Mouse (Mus musculus): ENCODE measurements around the gene Irf9.

The Irf9 gene

GRCm38 (mm10) chr14:55577871-55578667 lies 25.3 kb upstream of the Irf9 start, which contains the start of gene Psme1:
TSS of gene Psme1 (plus strand) at chr14:55578123.
- Histone ChIP-seq H3K4me1 (replicated peaks; ENCODE audit: low read depth, low read length) (peaks cover 63% of the 10 kb centered on the region), H3K9me3 (ENCODE audit: low read length) (no peaks in the 10 kb centered on the region), H3K4me3 (replicated peaks; ENCODE audit: low read length) (peak within 1 kb of the TSS; percentile 88), H3K27me3 (ENCODE audit: insufficient read depth, low read length) (no peaks in the 10 kb centered on the region), H3K36me3 (ENCODE audit: insufficient read depth, low read length) (peaks cover 24% of the 10 kb centered on the region)
- TF ChIP-seq CTCF (conservative IDR thresholded peaks at IDR 0.05; ENCODE audit: low read length) (no peak), POU5F1 (IDR thresholded peaks at IDR 0.05; ENCODE audit: borderline replicate concordance, low read length) (no peak), NANOG (IDR thresholded peaks at IDR 0.05; ENCODE audit: borderline replicate concordance, low read length) (no peak)

- no peaks in the 10 kb centered on the region for H3K27me3 ChIP-seq (ENCODE audit: insufficient read depth, low read length)
- TF ChIP-seq CTCF (conservative IDR thresholded peaks at IDR 0.05; ENCODE audit: low read length) (no peak), POU5F1 (IDR thresholded peaks at IDR 0.05; ENCODE audit: borderline replicate concordance, low read length) (no peak), NANOG (IDR thresholded peaks at IDR 0.05; ENCODE audit: borderline replicate concordance, low read length) (no peak)
- peaks cover 24% of the 10 kb centered on the region for H3K36me3 ChIP-seq (ENCODE audit: insufficient read depth, low read length)
- H3K4me3 ChIP-seq (replicated peaks; ENCODE audit: low read length) = peak overlapping the region; percentile 88
- H3K9me3 ChIP-seq (ENCODE audit: low read length) = no peaks in the 10 kb centered on the region
- peaks cover 63% of the 10 kb centered on the region for H3K4me1 ChIP-seq (replicated peaks; ENCODE audit: low read depth, low read length)
Observed at GRCm38 (mm10) chr14:55578668-55579269, 24.6 kb upstream of the Irf9 start.

GRCm38 (mm10) chr14:55579511-55580496 lies 23.6 kb upstream of the Irf9 start:
- peaks cover 24% of the 10 kb centered on the region for H3K36me3 ChIP-seq (ENCODE audit: insufficient read depth, low read length)
- H3K27me3 ChIP-seq (ENCODE audit: insufficient read depth, low read length) = peaks cover 5% of the 10 kb centered on the region
- H3K9me3 ChIP-seq (ENCODE audit: low read length) = no peaks in the 10 kb centered on the region
- H3K4me1 ChIP-seq (replicated peaks; ENCODE audit: low read depth, low read length) = peaks cover 70% of the 10 kb centered on the region
- H3K4me3 ChIP-seq (replicated peaks; ENCODE audit: low read length) = peak overlapping the region; percentile 13; the same call in 1 of the 2 replicates
- TF ChIP-seq CTCF (conservative IDR thresholded peaks at IDR 0.05; ENCODE audit: low read length) (no peak), POU5F1 (IDR thresholded peaks at IDR 0.05; ENCODE audit: borderline replicate concordance, low read length) (no peak), NANOG (IDR thresholded peaks at IDR 0.05; ENCODE audit: borderline replicate concordance, low read length) (no peak)

- Histone ChIP-seq H3K4me3 (replicated peaks; ENCODE audit: low read length) (no peak overlapping the region), H3K36me3 (ENCODE audit: insufficient read depth, low read length) (peaks cover 24% of the 10 kb centered on the region), H3K4me1 (replicated peaks; ENCODE audit: low read depth, low read length) (peaks cover 71% of the 10 kb centered on the region), H3K9me3 (ENCODE audit: low read length) (no peaks in the 10 kb centered on the region), H3K27me3 (ENCODE audit: insufficient read depth, low read length) (peaks cover 5% of the 10 kb centered on the region)
- TF ChIP-seq CTCF (conservative IDR thresholded peaks at IDR 0.05; ENCODE audit: low read length) (no peak), NANOG (IDR thresholded peaks at IDR 0.05; ENCODE audit: borderline replicate concordance, low read length) (no peak), POU5F1 (IDR thresholded peaks at IDR 0.05; ENCODE audit: borderline replicate concordance, low read length) (no peak)
Observed at GRCm38 (mm10) chr14:55580731-55581130, 22.6 kb upstream of the Irf9 start.

- Histone ChIP-seq H3K27me3 (ENCODE audit: insufficient read depth, low read length) (peaks cover 5% of the 10 kb centered on the region), H3K9me3 (ENCODE audit: low read length) (no peaks in the 10 kb centered on the region), H3K4me1 (replicated peaks; ENCODE audit: low read depth, low read length) (peaks cover 66% of the 10 kb centered on the region), H3K36me3 (ENCODE audit: insufficient read depth, low read length) (peaks cover 27% of the 10 kb centered on the region), H3K4me3 (replicated peaks; ENCODE audit: low read length) (no peak overlapping the region)
- no peak for TF ChIP-seq POU5F1 (IDR thresholded peaks at IDR 0.05; ENCODE audit: borderline replicate concordance, low read length)
- peak; percentile 75 for TF ChIP-seq CTCF (conservative IDR thresholded peaks at IDR 0.05; ENCODE audit: low read length)
Observed at GRCm38 (mm10) chr14:55581981-55582681, 21.2 kb upstream of the Irf9 start.

GRCm38 (mm10) chr14:55584303-55584701 lies 19.1 kb upstream of the Irf9 start:
- peaks cover 5% of the 10 kb centered on the region for H3K27me3 ChIP-seq (ENCODE audit: insufficient read depth, low read length)
- TF ChIP-seq CTCF (conservative IDR thresholded peaks at IDR 0.05; ENCODE audit: low read length) (no peak), NANOG (IDR thresholded peaks at IDR 0.05; ENCODE audit: borderline replicate concordance, low read length) (no peak), POU5F1 (IDR thresholded peaks at IDR 0.05; ENCODE audit: borderline replicate concordance, low read length) (no peak)

GRCm38 (mm10) chr14:55584702-55585565 lies 18.4 kb upstream of the Irf9 start, which contains the start of gene Emc9:
TSS of gene Emc9 (minus strand) at chr14:55585302.
- Histone ChIP-seq H3K36me3 (ENCODE audit: insufficient read depth, low read length) (peaks cover 41% of the 10 kb centered on the region), H3K27me3 (ENCODE audit: insufficient read depth, low read length) (peaks cover 5% of the 10 kb centered on the region), H3K4me1 (replicated peaks; ENCODE audit: low read depth, low read length) (peaks cover 58% of the 10 kb centered on the region), H3K9me3 (ENCODE audit: low read length) (no peaks in the 10 kb centered on the region), H3K4me3 (replicated peaks; ENCODE audit: low read length) (peak within 1 kb of the TSS; percentile 85)
- no peak for TF ChIP-seq CTCF (conservative IDR thresholded peaks at IDR 0.05; ENCODE audit: low read length)
- no peak for TF ChIP-seq NANOG (IDR thresholded peaks at IDR 0.05; ENCODE audit: borderline replicate concordance, low read length)
- no peak for TF ChIP-seq POU5F1 (IDR thresholded peaks at IDR 0.05; ENCODE audit: borderline replicate concordance, low read length)

More at GRCm38 (mm10) chr14:55584303-55584701, 19.1 kb upstream of the Irf9 start:
- Histone ChIP-seq H3K9me3 (ENCODE audit: low read length) (no peaks in the 10 kb centered on the region), H3K36me3 (ENCODE audit: insufficient read depth, low read length) (peaks cover 43% of the 10 kb centered on the region), H3K4me3 (replicated peaks; ENCODE audit: low read length) (peak overlapping the region; percentile 85), H3K4me1 (replicated peaks; ENCODE audit: low read depth, low read length) (peaks cover 62% of the 10 kb centered on the region)

Data from E14TG2a.4 (cell line).